Mouse (Mus musculus) intestine, embryonic 16.5 days (tissue): Measurements from ENCODE around the gene Fam81a. TPM values are rescaled to one million over a fixed set of nuclear protein-coding genes. Genes with fewer than 3 reads are reported as not detected.

Source experiments
- ATAC-seq: fragments of 200-750 bp; cut with Nextera tagmentation; 2 replicates; pipeline ENCODE4 v1.8.0; 2017; ENCODE audit warnings: moderate TSS enrichment, moderate library complexity
- H3K27ac ChIP-seq: fragments of 300-500 bp; sonication (generic); 2 replicates; pipeline ENCODE4 v1.5.1; 2014; ENCODE audit warnings: mild to moderate bottlenecking, low read length
- H3K27me3 ChIP-seq: fragments of 300-500 bp; sonication (generic); replicated peaks from 2 replicates; pipeline ENCODE4 v1.6.1; 2014; ENCODE audit warnings: low read length, control low read depth, mixed read lengths; ENCODE audit not compliant: control insufficient read depth, insufficient read depth
- H3K36me3 ChIP-seq: fragments of 300-500 bp; sonication (generic); 2 replicates; pipeline ENCODE4 v1.6.1; 2014; ENCODE audit warnings: low read length, control low read depth; ENCODE audit not compliant: control insufficient read depth, insufficient read depth
- H3K4me1 ChIP-seq: fragments of 300-500 bp; sonication (generic); 2 replicates; pipeline ENCODE4 v1.6.1; 2014; ENCODE audit warnings: low read length, control low read depth, mixed read lengths; ENCODE audit not compliant: control insufficient read depth, insufficient read depth
- H3K4me2 ChIP-seq: fragments of 300-500 bp; sonication (generic); 2 replicates; pipeline ENCODE4 v1.6.1; 2014; ENCODE audit warnings: low read depth, low read length, control low read depth
- H3K4me3 ChIP-seq: fragments of 300-500 bp; sonication (generic); 2 replicates; pipeline ENCODE4 v1.5.1; 2014; ENCODE audit warnings: mild to moderate bottlenecking, low read length
- H3K9ac ChIP-seq: fragments of 300-500 bp; sonication (generic); 2 replicates; pipeline ENCODE4 v1.6.1; 2014; ENCODE audit warnings: low read depth, low read length
- H3K9me3 ChIP-seq: fragments of 300-500 bp; sonication (generic); 2 replicates; pipeline ENCODE4 v1.6.1; 2016; ENCODE audit warnings: low read length, control low read depth; ENCODE audit not compliant: control insufficient read depth
- WGBS: fragments of 180-500 bp; shearing (Covaris S2); extraction: QIAGEN DNeasy Blood & Tissue Kit; methylation state at CpG from one replicate; pipeline ENCODE4 v1.1.7; 2014; 5-methylcytosine and 5-hydroxymethylcytosine counted together
- polyA plus RNA-seq: library from polyadenylated mRNA; unstranded; fragments of >200 nt; fragmentation: Nextera tagmentation; extraction: Ambion mirVana; gene quantifications from 2 replicates; pipeline ENCODE4 v1.2.1, GENCODE M21; 2015

Gene Fam81a
- polyA plus RNA-seq, 1 experiment from 2014 or later = 4.8 TPM

GRCm38 (mm10) chr9:70143326-70143725, 966 bp upstream of the Fam81a start:
- H3K9ac ChIP-seq = no peak overlapping the region
- H3K36me3 ChIP-seq = no peaks in the 10 kb centered on the region
- H3K4me2 ChIP-seq = no peak overlapping the region
- H3K9me3 ChIP-seq = no peaks in the 10 kb centered on the region
- H3K4me3 ChIP-seq = no peak overlapping the region
- WGBS = 72% methylated on average over 8 of the region's 8 CpGs
- peaks cover 16% of the 10 kb centered on the region for H3K4me1 ChIP-seq
- no peak overlapping the region for H3K27ac ChIP-seq
- peaks cover 3% of the 10 kb centered on the region for H3K27me3 ChIP-seq
- no peak for ATAC-seq

- H3K4me3 ChIP-seq = peak overlapping the region; percentile 60
- H3K9me3 ChIP-seq = no peaks in the 10 kb centered on the region
- H3K4me1 ChIP-seq = peaks cover 16% of the 10 kb centered on the region
- WGBS = 7% methylated on average over 11 of the region's 11 CpGs
- no peak; the same call in 1 of the 2 replicates for ATAC-seq
- H3K27me3 ChIP-seq = peaks cover 3% of the 10 kb centered on the region
- no peaks in the 10 kb centered on the region for H3K36me3 ChIP-seq
- H3K27ac ChIP-seq = no peak overlapping the region
- H3K9ac ChIP-seq = peak overlapping the region; percentile 65; the same call in 1 of the 2 replicates
- peak overlapping the region; percentile 85 for H3K4me2 ChIP-seq
Observed at GRCm38 (mm10) chr9:70141885-70142326, 454 bp downstream of the Fam81a start.

- Histone ChIP-seq H3K9me3 (no peaks in the 10 kb centered on the region), H3K9ac (peak overlapping the region; percentile 65), H3K4me3 (peak overlapping the region; percentile 60), H3K4me2 (peak overlapping the region; percentile 85), H3K27ac (no peak overlapping the region), H3K27me3 (peaks cover 3% of the 10 kb centered on the region), H3K36me3 (no peaks in the 10 kb centered on the region), H3K4me1 (peaks cover 16% of the 10 kb centered on the region)
- peak; percentile 88 for ATAC-seq
- WGBS = under 1% methylated on average over 83 of the region's 87 CpGs
Observed at GRCm38 (mm10) chr9:70140871-70141796, 1.2 kb downstream of the Fam81a start.

- Histone ChIP-seq H3K4me2 (peak overlapping the region; percentile 85; the same call in 1 of the 2 replicates), H3K9ac (no peak overlapping the region), H3K36me3 (no peaks in the 10 kb centered on the region), H3K9me3 (no peaks in the 10 kb centered on the region), H3K4me3 (peak overlapping the region; percentile 60; the same call in 1 of the 2 replicates), H3K27ac (no peak overlapping the region), H3K4me1 (peaks cover 16% of the 10 kb centered on the region), H3K27me3 (peaks cover 3% of the 10 kb centered on the region)
- WGBS = 56% methylated on average over 4 of the region's 4 CpGs
- no peak for ATAC-seq
Observed at GRCm38 (mm10) chr9:70140340-70140739, 2.0 kb downstream of the Fam81a start.

GRCm38 (mm10) chr9:70139331-70139885, 3.0 kb downstream of the Fam81a start:
- no peak overlapping the region for H3K27ac ChIP-seq
- no peaks in the 10 kb centered on the region for H3K36me3 ChIP-seq
- ATAC-seq = peak; percentile 69
- WGBS = 32% methylated on average over 7 of the region's 7 CpGs
- no peak overlapping the region for H3K4me3 ChIP-seq
- H3K27me3 ChIP-seq = peaks cover 3% of the 10 kb centered on the region
- no peaks in the 10 kb centered on the region for H3K9me3 ChIP-seq
- 0 out of 2 replicates have a peak overlapping the region, but pooled peaks have one; percentile 2 for H3K9ac ChIP-seq
- peaks cover 16% of the 10 kb centered on the region for H3K4me1 ChIP-seq
- H3K4me2 ChIP-seq = peak overlapping the region; percentile 32

GRCm38 (mm10) chr9:70138511-70138910, 3.8 kb downstream of the Fam81a start:
- Histone ChIP-seq H3K27me3 (peaks cover 3% of the 10 kb centered on the region), H3K27ac (no peak overlapping the region), H3K9me3 (no peaks in the 10 kb centered on the region), H3K36me3 (no peaks in the 10 kb centered on the region), H3K4me2 (no peak overlapping the region), H3K4me1 (peaks cover 16% of the 10 kb centered on the region), H3K4me3 (no peak overlapping the region), H3K9ac (no peak overlapping the region)
- ATAC-seq = no peak
- WGBS = 64% methylated on average over 7 of the region's 7 CpGs

- 83% methylated on average over 5 of the region's 5 CpGs for WGBS
- Histone ChIP-seq H3K4me2 (no peak overlapping the region), H3K9ac (no peak overlapping the region), H3K36me3 (no peaks in the 10 kb centered on the region), H3K4me1 (peaks cover 16% of the 10 kb centered on the region), H3K4me3 (no peak overlapping the region), H3K27me3 (peaks cover 3% of the 10 kb centered on the region), H3K27ac (no peak overlapping the region), H3K9me3 (no peaks in the 10 kb centered on the region)
- ATAC-seq = no peak
Observed at GRCm38 (mm10) chr9:70137991-70138390, 4.4 kb downstream of the Fam81a start.

GRCm38 (mm10) chr9:70135186-70135585, 7.2 kb downstream of the Fam81a start:
- Histone ChIP-seq H3K4me2 (no peak overlapping the region), H3K4me3 (no peak overlapping the region), H3K4me1 (peaks cover 4% of the 10 kb centered on the region; the same call in 1 of the 2 replicates), H3K9ac (no peak overlapping the region), H3K36me3 (no peaks in the 10 kb centered on the region), H3K27me3 (no peaks in the 10 kb centered on the region), H3K9me3 (no peaks in the 10 kb centered on the region), H3K27ac (no peak overlapping the region)
- ATAC-seq = no peak
- 85% methylated on average over 1 of the region's 1 CpGs for WGBS

GRCm38 (mm10) chr9:70134716-70135115, 7.6 kb downstream of the Fam81a start:
- H3K9me3 ChIP-seq = no peaks in the 10 kb centered on the region

More at GRCm38 (mm10) chr9:70134716-70135115, 7.6 kb downstream of the Fam81a start:
- H3K4me1 ChIP-seq = peaks cover 4% of the 10 kb centered on the region; the same call in 1 of the 2 replicates
- no peaks in the 10 kb centered on the region for H3K27me3 ChIP-seq
- no peak for ATAC-seq
- 60% methylated on average over 5 of the region's 5 CpGs for WGBS
- no peak overlapping the region for H3K4me2 ChIP-seq
- H3K4me3 ChIP-seq = no peak overlapping the region
- H3K36me3 ChIP-seq = no peaks in the 10 kb centered on the region
- H3K9ac ChIP-seq = no peak overlapping the region
- no peak overlapping the region for H3K27ac ChIP-seq
